Mouse (Mus musculus) thymus, postnatal 0 days (tissue): Measurements from ENCODE around the gene Amn. TPM values are rescaled to one million over a fixed set of nuclear protein-coding genes. Genes with fewer than 3 reads are reported as not detected.

Source experiments
- DNase-seq: peaks from one replicate; pipeline ENCODE4 v3.0.0-alpha.2; 2015; ENCODE audit warnings: low spot score
- polyA plus RNA-seq: library from polyadenylated mRNA; unstranded; fragments of >200 nt; fragmentation: Nextera tagmentation; extraction: Ambion mirVana; gene quantifications from 2 replicates; pipeline ENCODE4 v1.2.1, GENCODE M21; 2015

Amn gene
- polyA plus RNA-seq, 1 experiment from 2014 or later, result 1.0 TPM

DNA sequence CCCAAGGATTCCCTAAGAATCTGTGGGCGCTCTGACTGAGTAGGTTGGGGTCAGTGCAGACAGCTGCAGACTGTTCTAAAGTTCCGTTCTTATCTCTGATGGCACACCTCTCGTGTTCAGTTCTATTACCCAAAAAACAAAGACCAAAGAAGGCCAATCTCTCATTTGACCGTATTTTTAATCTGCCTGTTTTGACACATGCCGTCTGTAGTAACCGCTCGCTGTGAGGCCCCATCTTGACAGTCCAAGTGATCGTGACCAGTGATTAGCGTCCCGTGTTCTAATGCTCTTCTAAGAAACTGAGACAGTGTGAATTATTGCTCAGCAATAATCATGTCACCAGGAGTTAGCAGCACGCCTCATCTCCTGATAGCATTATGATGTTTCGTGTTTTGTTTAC lies 4.3 kb upstream of the Amn start:
- no peak for DNase-seq

DNA sequence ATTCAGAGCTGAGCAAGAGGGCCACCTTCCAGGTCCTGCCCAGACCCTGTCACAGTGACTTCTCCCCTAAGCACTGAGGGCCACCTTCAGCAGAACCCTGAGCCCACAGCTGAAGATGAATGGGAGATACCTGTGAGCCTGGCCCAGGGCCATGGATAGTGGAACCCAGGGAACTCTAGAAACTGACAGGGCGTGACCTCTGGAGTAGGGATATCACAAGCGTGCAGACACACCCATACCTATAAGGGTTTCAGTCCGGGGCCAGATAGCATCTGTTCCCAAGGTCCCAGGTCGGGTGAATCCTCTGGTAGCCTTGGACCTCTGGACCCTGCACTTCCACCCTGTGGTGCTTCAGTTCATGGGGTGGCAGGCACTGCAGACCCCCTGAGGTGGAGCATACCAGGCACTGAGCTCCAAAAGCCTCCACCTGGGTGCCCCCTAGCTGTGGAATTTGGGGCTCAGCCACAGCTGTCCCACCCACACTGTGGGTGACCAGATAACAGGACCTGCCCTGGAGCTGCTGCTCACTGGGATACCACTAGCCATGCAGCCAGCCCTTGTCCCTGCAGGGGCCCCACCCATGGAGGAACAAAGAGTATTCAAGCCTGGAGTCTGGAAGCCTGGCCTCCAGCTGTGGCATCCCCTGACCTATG lies 3.1 kb upstream of the Amn start:
- no peak for DNase-seq

DNA sequence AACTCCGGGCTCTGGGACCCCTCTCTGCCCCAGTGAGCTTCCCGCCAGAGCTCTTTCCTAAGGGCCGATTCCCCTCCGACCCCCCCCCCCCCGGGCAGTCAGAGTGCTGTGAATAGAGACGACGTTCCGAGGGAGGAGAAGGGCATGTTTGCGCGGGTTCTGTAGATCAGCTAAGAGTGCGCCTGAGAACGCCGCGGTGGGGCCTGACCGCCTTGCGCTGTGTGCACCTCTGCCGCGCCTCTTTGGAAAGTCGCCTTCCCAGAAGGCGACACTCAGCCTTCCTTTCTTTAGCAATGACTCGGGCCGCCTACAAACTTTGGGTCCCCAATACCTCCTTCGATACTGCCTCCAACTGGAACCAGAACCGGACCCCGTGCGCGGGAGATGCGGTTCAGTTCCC lies 511 bp downstream of the Amn start:
- no peak for DNase-seq

DNA sequence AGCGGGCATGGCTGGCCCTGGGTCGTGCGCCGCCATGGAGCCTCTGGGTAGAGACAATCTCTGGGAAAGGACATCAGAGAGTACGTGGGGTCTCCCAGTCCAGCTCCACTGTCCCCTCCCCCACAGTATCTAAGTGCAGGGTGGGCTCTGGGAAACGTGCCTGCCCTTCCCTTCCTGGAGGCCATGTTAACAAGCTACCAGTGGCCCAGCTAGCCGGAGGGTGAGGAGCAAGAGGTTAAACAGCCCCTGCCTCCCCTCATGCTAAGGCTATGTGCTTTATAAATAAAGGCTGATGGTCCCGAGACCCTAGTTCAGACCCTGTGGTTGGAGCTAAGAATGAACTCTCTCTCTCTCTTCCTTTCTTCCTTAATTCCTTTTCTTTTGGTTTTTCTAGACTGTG lies 1.1 kb downstream of the Amn start:
- no peak for DNase-seq

DNA sequence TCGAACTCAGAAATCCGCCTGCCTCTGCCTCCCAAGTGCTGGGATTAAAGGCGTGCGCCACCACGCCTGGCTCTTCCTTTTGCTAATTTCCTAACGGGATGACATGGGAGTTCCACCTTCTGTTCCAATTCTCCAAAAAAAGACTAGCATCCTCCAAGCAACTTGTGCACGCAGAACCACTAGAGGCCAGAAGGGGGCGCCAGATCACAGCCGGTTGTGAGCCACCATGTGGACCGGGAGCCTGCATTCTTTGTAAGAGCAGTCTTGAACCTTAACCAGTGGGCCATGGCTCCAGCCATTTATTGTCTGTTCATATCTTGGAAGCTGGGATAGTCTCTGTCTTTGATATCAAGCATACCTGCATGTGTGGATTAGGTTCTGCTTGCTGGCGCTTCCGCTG lies 1.5 kb downstream of the Amn start:
- peak; percentile 75 for DNase-seq

DNA sequence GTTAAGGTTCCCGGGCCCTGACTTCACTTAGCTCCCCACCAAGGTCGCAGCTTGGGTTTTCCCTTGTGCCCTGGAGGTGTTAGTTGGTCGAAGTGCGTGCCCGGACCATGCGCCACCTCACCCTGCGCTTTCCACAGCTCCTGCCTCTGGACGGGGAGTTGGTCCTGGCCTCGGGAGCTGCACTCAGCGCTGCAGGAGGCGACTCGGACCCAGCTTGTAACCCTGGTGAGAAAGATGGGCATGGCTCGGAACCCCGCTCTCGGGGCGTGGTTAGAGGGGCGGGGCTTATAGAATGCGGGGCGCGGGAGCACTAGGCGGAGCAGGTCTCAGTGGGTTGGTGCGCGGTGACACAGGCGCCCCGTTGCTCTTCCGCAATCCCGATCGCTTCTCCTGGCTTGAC lies 3.1 kb downstream of the Amn start:
- no peak for DNase-seq

DNA sequence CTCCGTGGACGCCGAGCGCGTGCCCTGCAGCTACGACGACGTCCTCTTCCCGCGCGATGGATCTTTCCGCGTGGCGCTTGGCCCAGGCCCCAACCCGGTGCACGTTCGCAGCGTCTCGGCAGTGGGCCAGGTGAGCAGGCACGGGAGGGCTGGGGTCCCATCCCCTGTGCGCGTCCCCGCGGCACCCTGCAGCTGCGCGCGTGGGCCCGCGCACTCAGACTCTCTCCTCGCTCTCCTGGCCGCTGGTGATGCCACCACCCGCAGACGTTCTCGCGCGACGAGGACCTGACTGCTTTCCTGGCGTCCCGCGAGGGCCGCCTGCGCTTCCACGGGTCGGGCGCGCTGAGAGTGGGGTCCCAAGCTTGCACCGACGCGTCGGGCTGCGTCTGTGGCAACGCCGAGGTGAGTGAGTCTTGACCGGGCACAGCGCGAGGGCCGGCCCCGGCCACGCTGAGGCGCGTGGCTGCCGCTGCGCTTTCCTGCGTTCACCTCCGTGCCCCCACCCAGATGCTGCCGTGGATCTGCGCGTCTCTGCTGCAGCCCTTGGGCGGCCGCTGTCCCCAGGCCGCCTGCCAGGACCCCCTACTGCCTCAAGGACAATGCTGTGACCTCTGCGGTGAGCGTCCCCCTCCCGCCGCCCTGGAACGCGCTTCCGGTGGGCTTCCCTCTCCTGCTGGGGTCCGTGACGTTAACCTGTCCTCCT lies 3.7 kb downstream of the Amn start:
- no peak for DNase-seq

DNA sequence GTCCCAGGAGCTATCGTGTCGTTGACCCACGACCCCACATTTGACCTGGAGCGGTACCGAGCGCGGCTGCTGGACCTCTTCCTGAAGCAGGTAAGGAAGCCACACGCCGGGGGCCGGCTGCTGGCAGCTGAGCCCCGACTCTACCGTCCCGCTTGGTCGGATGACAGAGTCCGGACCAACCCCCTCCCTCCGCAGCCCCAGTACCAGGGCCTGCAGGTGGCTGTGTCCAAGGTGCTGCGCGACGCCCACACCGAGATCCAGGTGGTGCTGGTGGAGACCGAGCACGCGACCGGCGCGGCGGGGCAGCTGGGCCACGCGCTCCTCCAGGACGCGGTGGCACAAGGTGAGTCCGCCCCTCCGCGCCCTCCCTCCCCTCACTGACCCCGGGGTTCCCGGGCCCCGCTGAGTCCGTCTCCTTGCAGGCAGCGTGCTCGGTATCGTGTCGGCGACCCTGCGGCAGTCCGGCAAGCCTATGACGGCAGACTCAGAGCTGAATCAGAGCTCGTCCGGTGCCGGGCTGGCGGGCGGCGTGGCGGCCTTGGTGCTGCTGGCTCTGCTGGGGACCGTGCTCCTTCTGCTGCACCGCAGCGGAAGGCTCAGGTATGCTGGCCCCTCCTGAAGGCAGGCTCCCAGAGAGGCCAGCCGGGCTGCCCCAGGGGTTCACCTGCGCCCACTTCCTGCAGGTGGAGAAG lies 4.4 kb downstream of the Amn start:
- DNase-seq, result no peak

DNA sequence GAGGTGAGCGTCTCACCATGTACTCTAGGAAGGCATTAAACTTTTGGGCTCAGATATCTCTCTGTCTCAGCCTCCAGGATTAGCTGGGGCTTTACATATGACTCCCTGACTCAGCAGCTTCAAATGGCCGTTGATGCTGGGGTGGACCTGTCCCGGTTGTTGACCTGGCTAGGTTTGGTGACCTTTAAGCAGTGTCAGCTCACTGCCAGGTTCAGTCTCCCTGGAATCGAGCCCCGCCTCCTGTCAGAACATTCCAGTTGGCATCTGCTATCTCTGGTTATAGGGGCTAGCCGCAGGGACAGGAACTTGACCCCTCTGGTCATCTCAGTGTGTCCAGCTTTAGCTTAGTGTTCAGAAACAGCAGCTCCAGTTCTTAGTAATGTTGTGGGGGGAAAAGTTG lies 5.5 kb downstream of the Amn start:
- DNase-seq, result no peak

DNA sequence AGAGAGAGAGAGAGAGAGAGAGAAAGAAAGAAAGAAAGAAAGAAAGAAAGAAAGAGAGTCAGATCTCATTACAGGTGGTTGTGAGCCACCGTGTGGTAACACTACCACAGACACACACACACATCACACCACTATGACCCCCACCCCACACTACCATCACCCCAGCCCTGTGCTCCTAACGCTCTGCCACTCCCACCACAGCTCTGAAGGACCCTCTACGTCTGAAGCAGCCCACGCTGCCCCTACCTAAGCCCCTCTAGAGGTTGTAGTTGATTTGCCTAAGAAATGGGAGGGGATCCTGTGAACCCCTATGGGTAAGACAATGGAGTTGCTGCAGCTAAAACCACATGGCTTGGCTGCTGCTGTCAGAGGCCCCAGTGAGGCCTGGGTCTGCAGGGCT lies 12.7 kb downstream of the Amn start:
- no peak for DNase-seq

DNA sequence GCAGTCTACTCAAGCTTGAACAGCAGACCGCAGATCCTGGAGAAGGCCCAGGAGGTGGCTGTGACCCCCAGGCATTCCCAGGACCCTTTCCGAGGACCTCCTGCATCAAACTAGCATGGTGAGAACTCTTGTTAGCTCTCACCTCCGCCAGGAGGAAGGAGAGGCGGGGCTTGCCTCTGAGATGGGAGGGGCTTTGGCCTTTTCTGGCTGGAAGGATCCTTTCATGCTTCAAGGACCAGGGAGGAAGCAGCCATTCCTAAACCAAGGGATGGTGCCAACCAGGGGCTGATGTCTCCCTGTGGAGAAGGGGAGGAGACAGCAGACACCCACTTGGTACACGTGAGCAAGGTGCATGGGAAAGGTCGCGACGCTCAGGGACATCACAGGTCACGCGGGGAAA lies 13.6 kb downstream of the Amn start:
- DNase-seq, result no peak

DNA sequence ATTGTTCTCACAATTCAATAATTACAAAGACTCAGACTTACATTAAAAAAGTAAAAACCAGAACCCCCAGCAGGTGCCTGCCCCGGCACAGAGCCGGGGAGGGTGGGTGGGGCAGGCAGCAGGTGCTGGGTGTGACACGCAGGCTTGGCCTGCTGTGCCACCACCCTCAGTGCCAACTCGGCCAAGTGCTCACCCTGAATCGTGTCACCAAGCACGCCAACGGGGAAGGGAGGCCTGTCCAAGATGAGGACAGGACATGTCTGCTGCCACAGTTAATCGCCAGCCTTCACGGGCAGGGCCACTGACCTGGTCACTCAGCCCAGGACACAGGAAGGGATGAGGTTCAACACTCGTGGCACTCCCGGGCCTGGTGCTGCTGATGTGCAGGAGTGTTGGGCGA lies 22.1 kb downstream of the Amn start:
- no peak for DNase-seq

DNA sequence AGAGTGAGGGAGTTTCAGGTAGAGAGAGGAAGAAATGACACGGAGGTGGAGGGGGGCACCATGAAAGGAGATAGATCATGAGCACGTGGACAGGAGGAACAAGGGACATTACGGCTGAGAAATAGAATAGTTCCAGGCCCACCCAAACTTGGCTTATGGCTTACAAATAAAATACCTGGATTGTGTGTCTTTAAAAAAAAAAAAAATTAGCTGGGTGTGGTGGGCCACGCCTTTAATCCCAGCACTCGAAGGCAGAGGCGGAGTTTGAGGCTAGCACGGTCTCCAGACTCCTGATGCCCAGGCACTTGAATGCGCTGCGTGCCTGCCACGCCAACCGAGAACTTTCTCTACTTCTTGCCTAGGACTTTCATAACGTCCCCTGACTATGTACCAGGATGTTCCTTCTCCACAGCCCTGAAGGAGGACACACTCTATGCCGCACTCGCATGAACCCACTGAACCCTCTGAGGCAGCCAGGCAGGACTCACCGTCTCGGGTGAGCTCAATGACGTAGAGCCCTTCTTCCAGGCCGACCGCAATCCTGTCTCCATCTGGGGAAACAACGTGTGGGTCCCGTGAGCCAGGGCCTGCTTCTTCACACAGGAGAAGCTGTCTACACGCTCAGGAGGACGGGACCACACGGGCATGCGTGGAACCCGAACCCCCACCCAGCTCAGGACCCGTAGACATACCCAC lies 30.6 kb downstream of the Amn start:
- DNase-seq, result no peak

DNA sequence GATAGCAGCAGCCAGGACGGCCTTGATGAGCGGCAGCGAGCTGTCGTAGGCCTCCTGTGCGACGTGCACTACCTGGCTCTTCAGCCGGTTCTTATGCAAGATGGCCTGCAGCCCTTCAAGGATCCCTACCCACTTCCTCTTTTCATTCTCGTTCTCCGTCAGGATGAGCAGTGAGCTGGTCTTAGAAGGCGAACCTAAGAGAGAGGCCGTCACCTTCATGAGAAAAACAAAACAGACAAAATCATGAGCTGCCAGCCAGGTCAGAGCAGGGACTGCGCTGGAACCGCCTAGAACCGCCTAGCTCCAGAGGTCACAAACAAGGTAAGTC lies 31.1 kb downstream of the Amn start:
- DNase-seq, result no peak

DNA sequence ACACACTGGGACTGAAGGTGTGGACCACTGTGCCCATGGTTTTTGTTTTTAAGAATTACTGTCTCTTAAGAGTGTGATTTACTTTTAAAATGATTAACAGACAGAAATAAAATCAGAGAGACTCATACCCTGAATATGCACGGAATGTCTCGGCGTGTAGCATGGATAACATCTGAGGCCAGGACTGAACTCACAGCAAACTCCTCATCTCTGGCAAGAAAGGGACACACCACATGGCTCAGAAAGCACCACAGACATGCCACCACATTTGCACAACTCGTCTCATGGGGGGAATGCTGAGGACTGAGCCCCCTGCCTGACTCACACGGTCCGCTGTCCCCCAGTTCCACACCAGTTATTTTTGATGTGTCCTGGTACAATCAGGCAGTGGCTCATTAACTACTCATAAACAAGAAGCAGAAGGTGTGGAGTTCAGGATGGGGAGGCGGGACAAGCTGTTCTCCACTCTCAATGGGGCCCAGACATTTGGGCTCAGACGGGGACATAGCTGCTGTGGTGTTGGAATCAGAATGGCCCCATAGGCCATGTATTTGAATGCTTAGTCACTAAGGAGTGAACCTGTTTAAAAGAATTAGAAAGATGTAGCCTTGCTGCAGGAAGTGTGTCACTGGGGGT lies 32.9 kb downstream of the Amn start:
- DNase-seq, result no peak

DNA sequence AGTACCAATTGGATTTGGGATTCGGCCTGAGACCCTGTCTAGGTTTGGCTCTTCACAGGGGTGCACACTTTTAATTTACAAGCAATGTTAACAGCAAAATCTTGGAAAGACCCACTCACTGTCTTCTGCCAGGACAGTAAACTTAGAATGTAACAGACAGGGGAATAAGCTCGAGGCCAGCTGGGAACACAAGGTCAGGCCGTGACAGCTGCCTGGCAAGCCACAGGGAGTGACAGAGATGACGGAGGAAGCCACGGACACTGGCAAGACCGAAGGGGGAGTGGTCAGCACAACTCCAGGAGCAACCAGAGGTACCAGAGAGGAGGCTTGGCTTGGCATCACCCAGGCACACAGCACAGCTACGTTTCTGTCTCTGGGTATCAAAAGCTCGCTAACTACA lies 35.9 kb downstream of the Amn start:
- DNase-seq, result no peak

DNA sequence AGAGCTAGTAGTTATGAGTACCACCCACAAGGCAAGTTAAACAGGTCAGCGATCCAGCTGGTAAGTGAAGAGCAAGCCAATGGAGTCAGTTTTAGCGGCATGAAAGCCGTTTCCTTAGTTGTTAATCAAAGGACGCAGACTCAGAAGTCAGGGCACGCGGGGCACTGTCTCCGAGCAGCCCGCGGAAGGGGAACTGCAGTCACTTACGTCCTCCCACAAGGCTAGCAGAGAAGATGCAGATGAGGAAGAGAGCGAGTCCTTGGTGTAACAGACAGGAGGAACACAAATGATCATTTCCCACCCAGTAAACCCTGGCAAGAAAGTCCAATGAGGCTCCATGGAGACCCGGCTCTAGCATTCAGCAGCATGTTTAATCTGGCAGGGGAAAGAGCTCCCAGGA lies 38.4 kb downstream of the Amn start:
- DNase-seq, result peak; percentile 34

DNA sequence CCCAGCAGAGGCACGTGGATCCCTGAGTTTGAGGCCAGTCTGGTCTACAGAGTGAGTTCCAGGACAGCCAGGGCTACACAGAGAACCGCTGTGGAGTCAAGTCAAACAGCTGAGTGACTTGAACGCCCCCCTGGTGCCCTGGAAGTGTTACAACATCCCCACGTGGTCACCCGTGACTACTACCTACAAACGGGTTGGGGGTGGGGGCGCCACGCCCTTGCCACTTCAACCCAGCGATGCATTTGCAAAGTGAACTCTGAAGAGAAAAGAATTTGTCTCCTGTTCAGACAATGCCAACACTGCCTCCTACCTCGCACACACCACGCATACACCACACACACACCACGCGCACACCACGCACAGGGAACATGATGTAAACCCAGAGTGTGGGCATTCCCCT lies 39.0 kb downstream of the Amn start:
- no peak for DNase-seq

DNA sequence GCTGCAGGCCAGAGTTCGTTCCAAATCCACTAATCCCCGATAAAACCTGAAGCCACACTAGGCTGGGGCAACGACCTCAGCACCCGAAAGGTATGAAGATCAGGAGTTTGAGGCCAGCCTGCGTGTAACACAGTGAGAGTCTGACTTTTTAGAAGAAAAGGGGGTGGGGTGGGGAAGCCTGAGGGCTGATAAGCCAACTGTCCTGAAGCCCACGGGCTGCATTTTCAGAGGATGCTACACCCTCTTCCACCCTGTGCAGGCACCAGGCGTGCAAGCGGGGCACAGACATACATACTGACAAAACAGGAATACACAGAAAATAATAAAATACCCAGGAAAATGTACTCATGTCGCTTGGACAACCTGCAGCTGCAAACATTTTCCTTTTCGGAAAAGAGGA lies 40.9 kb downstream of the Amn start:
- DNase-seq, result no peak

DNA sequence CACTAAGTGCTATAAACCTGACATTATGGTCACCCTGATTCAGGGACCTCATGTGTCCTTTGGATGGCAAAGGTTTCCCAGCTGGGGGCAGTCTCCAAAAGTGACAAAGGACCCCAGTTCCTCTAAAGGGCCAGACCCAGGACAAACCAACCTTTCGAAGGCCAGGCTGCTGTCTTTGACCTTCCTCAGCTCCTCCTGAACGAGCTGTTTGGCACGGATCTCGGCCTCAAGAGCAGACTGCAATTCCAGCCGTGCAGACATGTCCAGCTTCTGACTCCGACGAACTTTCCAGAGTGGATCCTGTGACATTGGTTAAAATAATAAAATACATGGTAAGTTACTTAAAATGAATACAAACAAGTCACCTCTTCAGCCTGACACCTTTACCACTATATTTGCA lies 43.4 kb downstream of the Amn start:
- no peak for DNase-seq

DNA sequence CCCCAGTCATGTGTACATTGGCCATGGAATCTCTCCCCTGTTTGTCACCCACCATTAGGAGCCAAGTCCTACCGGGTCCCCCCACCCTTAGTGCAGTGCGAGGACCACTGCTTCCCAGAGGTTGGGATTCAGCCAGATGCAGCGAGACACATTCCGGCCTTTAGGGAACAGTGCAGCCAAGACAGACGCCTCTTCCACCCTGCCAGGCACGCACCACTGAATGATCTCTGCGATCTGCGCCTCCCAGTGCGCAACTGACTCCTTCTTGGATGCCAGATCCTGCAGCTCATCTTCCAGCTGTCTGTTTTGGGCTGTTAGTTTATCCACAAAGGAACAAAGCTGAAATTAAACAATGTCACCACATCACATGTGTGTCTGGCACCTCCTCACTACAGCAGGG lies 46.8 kb downstream of the Amn start:
- no peak for DNase-seq

DNA sequence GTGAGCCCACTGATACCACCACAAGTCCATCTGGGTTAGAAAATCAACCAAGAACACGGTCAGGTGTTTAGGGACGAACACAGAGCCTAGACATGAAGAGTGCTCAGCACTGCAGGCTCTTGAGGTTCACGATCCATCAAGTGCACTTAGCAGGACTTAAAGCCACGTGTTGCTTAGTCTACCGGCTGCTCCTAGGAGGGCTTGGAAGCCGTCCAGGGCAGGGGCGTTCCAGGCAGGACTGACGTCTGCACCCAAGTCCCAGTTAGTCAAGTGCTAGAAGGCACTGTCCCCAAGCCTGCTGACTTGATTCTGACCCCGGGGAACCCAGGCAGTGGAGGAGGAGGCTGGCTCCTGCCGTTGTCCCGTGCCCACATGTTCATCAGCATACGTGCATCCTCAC lies 49.7 kb downstream of the Amn start:
- DNase-seq, result no peak
